8 mouse cellular contexts compared by ENCODE assay signal in the genomic region with DNA sequence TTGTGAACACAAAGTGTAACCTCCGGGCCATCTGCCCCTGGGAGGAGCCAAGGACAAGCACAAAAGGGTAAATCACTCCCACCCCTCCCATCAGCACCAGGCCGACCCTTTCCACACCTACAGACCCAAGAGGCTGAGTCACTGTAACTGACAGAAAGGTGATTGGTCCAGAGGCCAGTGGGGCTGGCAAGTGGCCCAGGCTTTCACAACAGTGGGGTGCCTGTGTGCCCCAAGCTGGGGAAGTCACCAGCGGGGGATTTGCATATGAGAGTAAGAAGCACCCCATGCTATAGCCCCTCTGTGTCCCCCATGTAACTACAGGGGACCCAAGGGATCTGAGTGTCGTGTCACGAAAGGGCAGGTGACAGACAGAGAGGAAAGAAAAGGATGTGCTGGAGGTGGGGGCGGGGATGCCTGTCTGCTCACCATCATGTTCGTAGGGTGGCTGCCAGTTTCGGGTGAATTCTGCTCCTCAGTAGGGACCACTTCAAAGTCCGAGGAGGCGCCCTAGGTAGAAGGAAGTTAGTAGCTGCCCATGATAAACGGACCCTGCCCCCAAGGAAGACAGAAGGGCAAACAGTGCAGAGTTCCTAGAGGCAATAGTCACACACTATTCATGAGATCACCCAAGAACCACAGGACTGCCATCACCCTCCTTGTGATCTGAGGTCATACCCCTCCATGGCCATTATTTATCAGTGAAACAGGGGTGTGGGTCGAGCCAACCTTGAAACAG. TPM values are rescaled to one million over a fixed set of nuclear protein-coding genes. Genes with fewer than 3 reads are reported as not detected.
DNase-seq lines count a peak whose midpoint lies in the region; ATAC-seq and TF ChIP-seq lines count a peak whose summit lies in the region.

No protein-coding gene starts in this region.

- TF ChIP-seq CTCF in liver, embryonic 14.5 days (IDR thresholded peaks at IDR 0.05; ENCODE audit: low read depth) = no peak

- no peaks in the 10 kb centered on the region for H3K27me3 ChIP-seq in liver, embryonic 14.5 days (ENCODE audit: control insufficient read depth, insufficient read depth, low read length)
- no peaks in the 10 kb centered on the region for H3K27me3 ChIP-seq in stomach, embryonic 15.5 days (replicated peaks)

- no peak overlapping the region for H3K9ac ChIP-seq in liver, embryonic 14.5 days (replicated peaks)
- no peak overlapping the region for H3K9ac ChIP-seq in stomach, embryonic 15.5 days

- no peak for TF ChIP-seq EP300 in liver, embryonic 14.5 days (IDR thresholded peaks at IDR 0.05; ENCODE audit: low read depth)

- no peak overlapping the region for H3K27ac ChIP-seq in liver, embryonic 14.5 days
- peak overlapping the region; percentile 69 for H3K27ac ChIP-seq in stomach, embryonic 15.5 days

- H3K4me2 ChIP-seq in liver, embryonic 14.5 days (ENCODE audit: low read depth) = no peak overlapping the region
- H3K4me2 ChIP-seq in stomach, embryonic 15.5 days = no peak overlapping the region

- peak; percentile 29 to 63 for DNase-seq in cerebellum, postnatal 25 days
- no peak for DNase-seq in cerebellum, adult 11 months
- DNase-seq in thymus, postnatal 36 days = peak; percentile 20 to 34
- DNase-seq in thymus, postnatal 14 days = no peak
- peak in 1 of 3 experiments; percentile 27 for DNase-seq in liver, embryonic 14.5 days (ENCODE audit: low read depth in 3 of 3, low spot score in 3 of 3)
- DNase-seq in layer of hippocampus, adult 11-12 months (ENCODE audit: low spot score) = no peak
- no peak for DNase-seq in cerebellum, adult 8-10 months

- H3K9me3 ChIP-seq in liver, embryonic 14.5 days (ENCODE audit: control insufficient read depth, low read length) = no peaks in the 10 kb centered on the region
- H3K9me3 ChIP-seq in stomach, embryonic 15.5 days = no peaks in the 10 kb centered on the region

- no peaks in the 10 kb centered on the region; the same call in 1 of the 2 replicates for H3K36me3 ChIP-seq in liver, embryonic 14.5 days (replicated peaks; ENCODE audit: control insufficient read depth, insufficient read depth, low read depth)
- peaks cover 28% of the 10 kb centered on the region for H3K36me3 ChIP-seq in stomach, embryonic 15.5 days

- 47% methylated on average over 12 of the region's 12 CpGs for WGBS in liver, embryonic 14.5 days (ENCODE audit: insufficient replicate concordance)
- WGBS in stomach, embryonic 15.5 days = 40% methylated on average over 12 of the region's 12 CpGs

- H3K4me3 ChIP-seq in liver, embryonic 14.5 days (ENCODE audit: insufficient read depth in 1 of 2, low read depth in 2 of 2, low read length in 2 of 2) = no peak overlapping the region
- H3K4me3 ChIP-seq in stomach, embryonic 15.5 days (replicated peaks) = no peak overlapping the region

- H3K4me1 ChIP-seq in liver, embryonic 14.5 days (replicated peaks; ENCODE audit: control insufficient read depth in 2 of 2, insufficient read depth in 2 of 2, low read length in 1 of 2) = no peaks in the 10 kb centered on the region; a peak in 1 of 4 replicates
- H3K4me1 ChIP-seq in stomach, embryonic 15.5 days = peaks cover 13% of the 10 kb centered on the region

- peak; percentile 21; the same call in 1 of the 2 replicates for ATAC-seq in liver, embryonic 14.5 days (ENCODE audit: insufficient read depth)
- peak; percentile 42 for ATAC-seq in stomach, embryonic 15.5 days (ENCODE audit: insufficient read depth, low FRiP score, low read depth)

RNA-seq across cellular contexts. Expression of a gene that starts 26.5 kb away (rescaled TPM):
- 3.4 and 5.2 TPM in 2 replicates for polyA plus RNA-seq in liver, embryonic 14.5 days (2012; rRNA removed)
- polyA plus RNA-seq in liver, embryonic 14.5 days (2014; fragmentation: Nextera tagmentation; extraction: Ambion mirVana) = 3.6 and 3.7 TPM in 2 replicates
- 20.0 and 20.5 TPM in 2 replicates for polyA plus RNA-seq in stomach, embryonic 15.5 days (2015; fragmentation: Nextera tagmentation; extraction: Ambion mirVana)

RNA-seq across cellular contexts. Expression of a gene that starts 34.0 kb away (rescaled TPM):
- 8.3 and 10.6 TPM in 2 replicates for polyA plus RNA-seq in liver, embryonic 14.5 days (2012; rRNA removed)
- 26.4 and 27.0 TPM in 2 replicates for polyA plus RNA-seq in liver, embryonic 14.5 days (2014; fragmentation: Nextera tagmentation; extraction: Ambion mirVana)
- polyA plus RNA-seq in stomach, embryonic 15.5 days (2015; fragmentation: Nextera tagmentation; extraction: Ambion mirVana) = 164 and 171 TPM in 2 replicates

Comparison
In these comparisons a context has a peak if more than half of its experiments do, and no peak if none do; other contexts are left out.
1. DNase-seq: peak in cerebellum, postnatal 25 days (2 of 2) and thymus, postnatal 36 days (2 of 2); none in cerebellum, adult 11 months (single experiment), thymus, postnatal 14 days (single experiment), layer of hippocampus, adult 11-12 months (single experiment) and cerebellum, adult 8-10 months (single experiment).